Mouse (Mus musculus) embryonic facial prominence, embryonic 14.5 days (tissue): ENCODE data around the gene Gm20388. TPM values are rescaled to one million over a fixed set of nuclear protein-coding genes. Genes with fewer than 3 reads are reported as not detected.

Experiments used
- ATAC-seq: fragments of 200-750 bp; cut with Nextera tagmentation; 2 replicates; pipeline ENCODE4 v1.8.0; 2017; ENCODE audit warnings: low read depth, moderate number of reproducible peaks, moderate TSS enrichment
- DNase-seq: peaks from one replicate; pipeline ENCODE4 v3.0.0-alpha.2; 2015; ENCODE audit warnings: low spot score
- H3K27ac ChIP-seq: fragments of 300-500 bp; sonication (generic); replicated peaks from 2 replicates; pipeline ENCODE4 v1.5.1; 2014; ENCODE audit warnings: low read depth, mild to moderate bottlenecking, low read length, moderate library complexity
- H3K27me3 ChIP-seq: fragments of 300-500 bp; sonication (generic); replicated peaks from 2 replicates; pipeline ENCODE4 v1.6.1; 2014; ENCODE audit warnings: low read length; ENCODE audit not compliant: control insufficient read depth, insufficient read depth
- H3K36me3 ChIP-seq: fragments of 300-500 bp; sonication (generic); 2 replicates; pipeline ENCODE4 v1.6.1; 2014; ENCODE audit warnings: low read length, mixed read lengths; ENCODE audit not compliant: control insufficient read depth, insufficient read depth
- H3K4me1 ChIP-seq: fragments of 300-500 bp; sonication (generic); 2 replicates; pipeline ENCODE4 v1.6.1; 2014; ENCODE audit warnings: antibody characterized with exemption, low read length; ENCODE audit not compliant: control insufficient read depth, insufficient read depth
- H3K4me2 ChIP-seq: fragments of 300-500 bp; sonication (generic); 2 replicates; pipeline ENCODE4 v1.6.1; 2014; ENCODE audit warnings: low read depth, mild to moderate bottlenecking, low read length, moderate library complexity, mixed read lengths
- H3K4me3 ChIP-seq: fragments of 300-500 bp; sonication (generic); 2 replicates; pipeline ENCODE4 v1.5.1; 2014; ENCODE audit warnings: low read depth, mild to moderate bottlenecking, low read length
- H3K9ac ChIP-seq: fragments of 300-500 bp; sonication (generic); 2 replicates; pipeline ENCODE4 v1.6.1; 2014; ENCODE audit warnings: low read depth, mild to moderate bottlenecking, low read length, moderate library complexity, mixed read lengths
- H3K9me3 ChIP-seq: fragments of 300-500 bp; sonication (generic); 2 replicates; pipeline ENCODE4 v1.6.1; 2016; ENCODE audit warnings: low read length; ENCODE audit not compliant: control insufficient read depth
- WGBS: fragments of 180-500 bp; shearing (Covaris S2); extraction: QIAGEN DNeasy Blood & Tissue Kit; methylation state at CpG from one replicate; pipeline ENCODE4 v1.1.7; 2014; 5-methylcytosine and 5-hydroxymethylcytosine counted together
- polyA plus RNA-seq: library from polyadenylated mRNA; unstranded; fragments of >200 nt; fragmentation: Nextera tagmentation; extraction: Ambion mirVana; gene quantifications from 2 replicates; pipeline ENCODE4 v1.2.1, GENCODE M21; 2014

The Gm20388 gene
- polyA plus RNA-seq, 1 experiment from 2014 or later = not detected

DNA sequence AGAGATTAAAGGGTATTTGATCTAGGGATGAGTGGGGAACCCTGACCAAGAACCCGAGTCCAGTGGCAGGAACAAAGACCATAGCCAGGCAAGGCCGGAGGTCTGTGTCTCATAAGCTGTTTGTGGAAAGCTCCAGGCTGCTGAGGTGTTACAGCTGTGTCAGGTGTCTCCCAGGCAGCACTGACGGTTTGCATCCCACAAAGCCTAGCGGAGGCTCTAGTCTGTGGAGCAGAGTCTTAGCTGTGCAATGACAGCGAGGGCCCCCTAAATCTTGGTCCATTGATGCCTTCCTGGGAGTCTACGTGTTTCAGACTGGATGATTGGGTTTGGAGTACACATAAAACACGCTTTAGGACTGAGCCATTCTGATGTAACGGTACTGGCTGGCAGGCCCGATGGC lies 3491.3 kb downstream of the Gm20388 start:
- Histone ChIP-seq H3K4me2 (no peak overlapping the region), H3K9ac (no peak overlapping the region), H3K4me1 (no peaks in the 10 kb centered on the region; the same call in 1 of the 2 replicates), H3K4me3 (no peak overlapping the region), H3K36me3 (peaks cover 61% of the 10 kb centered on the region), H3K9me3 (no peaks in the 10 kb centered on the region), H3K27me3 (no peaks in the 10 kb centered on the region), H3K27ac (no peak overlapping the region)
- WGBS = 91% methylated on average over 9 of the region's 9 CpGs
- DNase-seq (no peak), ATAC-seq (no peak)

GRCm38 (mm10) chr8:123402730-123403326 lies 3492.2 kb downstream of the Gm20388 start:
- H3K36me3 ChIP-seq = peaks cover 54% of the 10 kb centered on the region
- H3K4me2 ChIP-seq = no peak overlapping the region
- ATAC-seq (no peak), DNase-seq (no peak)
- H3K27me3 ChIP-seq = no peaks in the 10 kb centered on the region
- no peak overlapping the region for H3K27ac ChIP-seq
- H3K4me1 ChIP-seq = no peaks in the 10 kb centered on the region; the same call in 1 of the 2 replicates
- no peaks in the 10 kb centered on the region for H3K9me3 ChIP-seq
- H3K9ac ChIP-seq = no peak overlapping the region
- 81% methylated on average over 9 of the region's 9 CpGs for WGBS
- no peak overlapping the region for H3K4me3 ChIP-seq

GRCm38 (mm10) chr8:123404521-123404920 lies 3493.9 kb downstream of the Gm20388 start:
- Histone ChIP-seq H3K9ac (no peak overlapping the region), H3K9me3 (no peaks in the 10 kb centered on the region), H3K4me1 (no peaks in the 10 kb centered on the region; the same call in 1 of the 2 replicates), H3K4me2 (no peak overlapping the region), H3K27me3 (peaks cover 6% of the 10 kb centered on the region), H3K36me3 (peaks cover 37% of the 10 kb centered on the region), H3K27ac (no peak overlapping the region), H3K4me3 (no peak overlapping the region)
- 39% methylated on average over 8 of the region's 8 CpGs for WGBS
- DNase-seq (no peak), ATAC-seq (no peak)

DNA sequence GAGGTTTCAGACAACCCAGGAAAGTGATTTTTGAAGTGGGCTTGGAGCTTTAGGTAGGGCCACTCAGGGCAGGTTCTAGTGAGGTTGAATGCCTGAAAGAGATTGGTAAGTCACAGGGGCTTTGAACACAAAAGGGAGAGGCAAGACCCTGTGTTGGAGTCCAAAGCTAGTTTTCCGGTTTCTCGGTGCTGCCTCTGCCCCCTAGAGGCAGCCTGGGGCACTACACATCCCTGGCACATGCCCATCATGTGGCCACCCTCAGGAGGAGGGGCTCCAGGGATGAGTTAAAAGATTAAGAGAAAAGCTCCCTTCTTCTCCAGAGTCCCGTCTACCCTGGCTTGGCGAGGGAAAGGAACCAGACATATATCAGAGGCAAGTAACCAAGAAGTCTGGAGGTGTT lies 3496.1 kb downstream of the Gm20388 start, which contains the start of gene Mc1r:
Mc1r (plus strand) TSS at position 322 of the 400 bp plus-strand sequence.
- ATAC-seq (no peak), DNase-seq (peak; percentile 27)
- H3K4me1 ChIP-seq = peaks cover 5% of the 10 kb centered on the region; the same call in 1 of the 2 replicates
- no peak within 1 kb of the TSS for H3K9ac ChIP-seq
- H3K27me3 ChIP-seq = peaks cover 29% of the 10 kb centered on the region
- no peak within 1 kb of the TSS for H3K27ac ChIP-seq
- no peaks in the 10 kb centered on the region for H3K9me3 ChIP-seq
- WGBS = 10% methylated on average over 4 of the region's 4 CpGs
- H3K36me3 ChIP-seq = peaks cover 16% of the 10 kb centered on the region
- no peak within 1 kb of the TSS for H3K4me3 ChIP-seq
- 0 out of 2 replicates have a peak within 1 kb of the TSS, but pooled peaks have one; percentile 10 for H3K4me2 ChIP-seq

DNA sequence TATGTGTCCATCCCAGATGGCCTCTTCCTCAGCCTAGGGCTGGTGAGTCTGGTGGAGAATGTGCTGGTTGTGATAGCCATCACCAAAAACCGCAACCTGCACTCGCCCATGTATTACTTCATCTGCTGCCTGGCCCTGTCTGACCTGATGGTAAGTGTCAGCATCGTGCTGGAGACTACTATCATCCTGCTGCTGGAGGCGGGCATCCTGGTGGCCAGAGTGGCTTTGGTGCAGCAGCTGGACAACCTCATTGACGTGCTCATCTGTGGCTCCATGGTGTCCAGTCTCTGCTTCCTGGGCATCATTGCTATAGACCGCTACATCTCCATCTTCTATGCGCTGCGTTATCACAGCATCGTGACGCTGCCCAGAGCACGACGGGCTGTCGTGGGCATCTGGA lies 3497.0 kb downstream of the Gm20388 start:
- no peak overlapping the region for H3K27ac ChIP-seq
- WGBS = 96% methylated on average over 13 of the region's 13 CpGs
- peaks cover 7% of the 10 kb centered on the region for H3K36me3 ChIP-seq
- H3K4me2 ChIP-seq = no peak overlapping the region
- H3K9ac ChIP-seq = no peak overlapping the region
- H3K9me3 ChIP-seq = no peaks in the 10 kb centered on the region
- DNase-seq (no peak), ATAC-seq (no peak)
- peaks cover 9% of the 10 kb centered on the region; the same call in 1 of the 2 replicates for H3K4me1 ChIP-seq
- no peak overlapping the region for H3K4me3 ChIP-seq
- peaks cover 37% of the 10 kb centered on the region for H3K27me3 ChIP-seq

DNA sequence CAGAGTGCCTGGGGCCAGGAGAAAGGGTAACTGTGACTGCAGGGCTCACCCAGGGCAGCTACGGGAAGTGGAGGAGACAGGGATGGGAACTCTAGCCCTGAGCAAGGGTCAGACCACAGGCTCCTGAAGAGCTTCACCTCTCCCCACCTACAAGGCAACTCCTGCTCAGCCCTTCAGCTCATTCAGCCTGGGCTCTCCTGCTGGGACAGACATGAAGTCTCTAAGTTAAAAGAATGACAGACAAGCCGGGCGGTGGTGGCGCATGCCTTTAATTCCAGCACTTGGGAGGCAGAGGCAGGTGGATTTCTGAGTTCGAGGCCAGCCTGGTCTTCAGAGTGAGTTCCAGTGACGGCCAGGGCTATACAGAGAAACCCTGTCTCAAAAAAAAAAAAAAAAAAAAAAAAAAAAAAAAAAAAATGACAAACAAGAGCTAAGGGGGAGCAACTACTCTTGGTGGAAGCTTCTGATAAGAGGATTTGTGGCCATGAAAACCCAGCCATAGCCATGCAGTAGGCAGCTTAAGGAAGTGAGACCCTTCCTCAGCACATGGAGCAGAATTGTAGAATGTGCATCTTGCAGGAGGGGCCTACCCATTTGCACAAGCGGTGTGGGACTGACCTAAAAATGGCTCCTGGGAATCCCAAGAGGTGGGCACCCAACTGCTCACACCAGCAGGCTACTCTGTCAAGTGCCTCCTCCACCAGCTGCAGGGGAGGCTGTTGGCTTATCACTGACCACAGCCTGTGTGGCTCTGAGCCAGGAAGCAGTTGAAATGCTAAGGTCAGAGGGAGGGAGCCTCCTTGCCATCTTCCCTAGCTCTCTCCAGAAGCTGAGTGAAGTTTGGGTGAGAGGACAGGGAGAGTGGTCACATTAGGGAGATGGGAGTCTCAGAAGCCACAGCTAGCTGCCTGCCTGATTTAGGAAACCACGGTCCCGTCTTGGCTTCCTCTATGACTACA lies 3498.2 kb downstream of the Gm20388 start:
- H3K36me3 ChIP-seq = no peaks in the 10 kb centered on the region
- no peak overlapping the region for H3K4me3 ChIP-seq
- H3K4me2 ChIP-seq = no peak overlapping the region
- no peak for ATAC-seq
- H3K4me1 ChIP-seq = peaks cover 9% of the 10 kb centered on the region; the same call in 1 of the 2 replicates
- no peak overlapping the region for H3K9ac ChIP-seq
- H3K27me3 ChIP-seq = peaks cover 47% of the 10 kb centered on the region
- no peak for DNase-seq
- no peaks in the 10 kb centered on the region for H3K9me3 ChIP-seq
- no peak overlapping the region for H3K27ac ChIP-seq
- 69% methylated on average over 9 of the region's 9 CpGs for WGBS

- no peak overlapping the region for H3K4me3 ChIP-seq
- H3K36me3 ChIP-seq = no peaks in the 10 kb centered on the region
- no peak overlapping the region; the same call in 1 of the 2 replicates for H3K27ac ChIP-seq
- H3K4me2 ChIP-seq = peak overlapping the region; percentile 58; the same call in 1 of the 2 replicates
- peaks cover 9% of the 10 kb centered on the region; the same call in 1 of the 2 replicates for H3K4me1 ChIP-seq
- H3K9ac ChIP-seq = no peak overlapping the region
- no peak; the same call in 1 of the 2 replicates for ATAC-seq
- peak; percentile 32 for DNase-seq
- WGBS = 50% methylated on average over 8 of the region's 8 CpGs
- no peaks in the 10 kb centered on the region for H3K9me3 ChIP-seq
- H3K27me3 ChIP-seq = peaks cover 51% of the 10 kb centered on the region
These were observed 3499.5 kb downstream of the Gm20388 start for GRCm38 (mm10) chr8:123410049-123410587.

DNA sequence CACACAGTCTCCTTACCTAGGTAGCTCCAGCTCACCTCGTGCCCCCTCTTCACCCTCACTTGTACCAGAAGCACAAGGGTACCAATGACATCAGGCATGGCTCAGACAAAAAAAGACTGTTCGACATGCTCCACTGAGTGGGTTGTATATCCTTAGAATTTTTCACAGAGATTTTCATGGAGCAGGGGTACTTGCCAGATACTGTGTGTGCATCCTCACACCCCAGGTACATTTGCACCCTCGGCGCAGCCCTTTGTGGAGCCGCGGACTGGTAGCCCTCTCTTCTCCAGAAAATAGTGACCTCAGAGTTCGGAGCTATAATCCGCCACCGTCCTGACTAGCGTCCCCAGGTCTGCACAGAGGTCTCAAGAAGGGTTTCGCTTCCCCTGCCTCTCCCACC lies 3500.1 kb downstream of the Gm20388 start:
- no peaks in the 10 kb centered on the region for H3K9me3 ChIP-seq
- ATAC-seq (no peak), DNase-seq (no peak)
- no peak overlapping the region; the same call in 1 of the 2 replicates for H3K27ac ChIP-seq
- H3K27me3 ChIP-seq = peaks cover 51% of the 10 kb centered on the region
- peaks cover 9% of the 10 kb centered on the region; the same call in 1 of the 2 replicates for H3K4me1 ChIP-seq
- WGBS = 9% methylated on average over 11 of the region's 11 CpGs
- H3K36me3 ChIP-seq = no peaks in the 10 kb centered on the region
- H3K9ac ChIP-seq = peak overlapping the region; percentile 54
- peak overlapping the region; percentile 58 for H3K4me2 ChIP-seq
- H3K4me3 ChIP-seq = peak overlapping the region; percentile 42
